Mouse (Mus musculus): ENCODE data around the gene Fam160b1.

GRCm38 (mm10) chr19:57361939-57362307, 1.4 kb downstream of the Fam160b1 start:
- no peak for TF ChIP-seq CTCF (IDR thresholded peaks at IDR 0.05; ENCODE audit: low read depth)
- no peak for TF ChIP-seq EP300 (IDR thresholded peaks at IDR 0.05; ENCODE audit: low read depth)
